11 mouse cellular contexts compared by ENCODE assay signal in the genomic region with DNA sequence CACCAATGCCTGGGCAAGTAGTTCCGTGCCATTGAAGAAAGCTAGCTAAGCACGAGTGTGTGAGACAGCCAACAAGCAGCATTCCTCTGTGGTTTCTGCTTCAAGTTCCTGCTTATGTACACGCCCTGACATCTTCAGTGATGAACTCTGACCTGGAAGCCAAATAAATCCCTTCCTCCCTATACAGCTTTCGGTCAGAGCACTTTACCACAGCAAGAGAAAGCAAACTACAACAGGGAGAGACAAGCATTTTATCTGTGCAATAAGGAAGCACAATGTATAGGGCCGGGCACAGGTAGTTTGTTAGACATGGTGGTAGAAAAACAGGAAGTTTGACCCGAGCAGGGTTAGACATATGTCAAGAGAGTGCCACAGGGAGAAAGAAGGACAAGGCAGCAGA. TPM values are rescaled to one million over a fixed set of nuclear protein-coding genes. Genes with fewer than 3 reads are reported as not detected.
DNase-seq lines count a peak whose midpoint lies in the region; ATAC-seq and TF ChIP-seq lines count a peak whose summit lies in the region.
"Had no signal": no experiment of that assay in that cellular context is flagged by ENCODE, and none has a peak within 500 bp of the region (broad histone marks: within the 10 kb centered on the region; RNA-seq: fewer than 3 reads in every experiment).

No protein-coding gene starts in this region.

- peaks cover 8% of the 10 kb centered on the region for H3K4me1 ChIP-seq in bone marrow, adult 2 months (ENCODE audit: control insufficient read depth, insufficient read depth, low read length)
- H3K4me1 ChIP-seq in forebrain, embryonic 15.5 days = 0 out of 2 replicates have a peak, but pooled peaks cover 3% of the 10 kb centered on the region
- H3K4me1 ChIP-seq: hindbrain, embryonic 12.5 days had no signal

- peak; percentile 79 for ATAC-seq in megakaryocyte, adult 5-6 weeks (ENCODE audit: poor library complexity, severe bottlenecking)
- ATAC-seq in forebrain, embryonic 15.5 days (replicated peaks) = no peak

- WGBS in bone marrow, adult 2 months = 31% methylated on average over 6 of the region's 6 CpGs
- WGBS in forebrain, embryonic 15.5 days = 89% methylated on average over 6 of the region's 6 CpGs

- DNase-seq in urinary bladder, postnatal 14 days (ENCODE audit: low spot score) = peak; percentile 18
- DNase-seq in urinary bladder, adult 18-20 months (ENCODE audit: low spot score in 2 of 2) = no peak
- no peak for DNase-seq in gastrocnemius, postnatal 10 days
- no peak for DNase-seq in heart, postnatal 4 days
- DNase-seq: kidney, postnatal 10 days had no signal

- no peaks in the 10 kb centered on the region for H3K9me3 ChIP-seq in forebrain, embryonic 15.5 days
- H3K9me3 ChIP-seq: heart, embryonic 10.5 days; hindbrain, embryonic 12.5 days had no signal

- H3K27ac ChIP-seq in bone marrow, adult 2 months (ENCODE audit: control insufficient read depth, insufficient read depth, low read depth, low read length, poor library complexity) = peak overlapping the region; percentile 61; the same call in 1 of the 2 replicates
- H3K27ac ChIP-seq in forebrain, embryonic 15.5 days (replicated peaks) = no peak overlapping the region
- H3K27ac ChIP-seq: heart, embryonic 10.5 days; hindbrain, embryonic 12.5 days had no signal

- H3K4me3 ChIP-seq in bone marrow, adult 2 months (replicated peaks; ENCODE audit: control insufficient read depth, low read depth, low read length) = no peak overlapping the region
- H3K4me3 ChIP-seq in forebrain, embryonic 15.5 days = no peak overlapping the region
- H3K4me3 ChIP-seq: heart, embryonic 10.5 days; hindbrain, embryonic 12.5 days; myocyte had no signal

- TF ChIP-seq CTCF in bone marrow, adult 2 months (IDR thresholded peaks at IDR 0.05; ENCODE audit: control insufficient read depth, insufficient read depth, low read length) = no peak

- no peaks in the 10 kb centered on the region for H3K27me3 ChIP-seq in forebrain, embryonic 15.5 days
- H3K27me3 ChIP-seq: hindbrain, embryonic 12.5 days had no signal

- H3K9ac ChIP-seq in forebrain, embryonic 15.5 days (replicated peaks) = no peak overlapping the region
- H3K9ac ChIP-seq: hindbrain, embryonic 12.5 days had no signal

- no peaks in the 10 kb centered on the region for H3K36me3 ChIP-seq in forebrain, embryonic 15.5 days
- H3K36me3 ChIP-seq: heart, embryonic 10.5 days; hindbrain, embryonic 12.5 days had no signal

- H3K4me2 ChIP-seq in forebrain, embryonic 15.5 days (replicated peaks) = no peak overlapping the region
- H3K4me2 ChIP-seq: hindbrain, embryonic 12.5 days had no signal

- TF ChIP-seq POLR2A in bone marrow, adult 2 months (IDR thresholded peaks at IDR 0.05; ENCODE audit: borderline replicate concordance, control insufficient read depth, low read depth, low read length) = no peak

RNA-seq across cellular contexts. Expression of gene 1110059E24Rik, which starts 6.6 kb away (rescaled TPM):
- 10.3 and 14.1 TPM in 2 replicates for polyA plus RNA-seq in bone marrow, adult 2 months (2011; ENCODE audit: insufficient read depth, insufficient read length, low replicate concordance, missing spikeins)
- total RNA-seq in megakaryocyte, adult 5-6 weeks (2015) = 34.3 and 36.9 TPM in 2 replicates
- total RNA-seq in megakaryocyte, adult 5-6 weeks (2017) = 54.9 and 56.5 TPM in 2 replicates
- total RNA-seq in gastrocnemius, postnatal 10 days (2021) = 10 to 100 TPM; 16.9 to 22.0 TPM
- 10 to 100 TPM; 22.4 to 23.6 TPM for total RNA-seq in heart, postnatal 4 days (2021)
- polyA plus RNA-seq in forebrain, embryonic 15.5 days (2015; fragmentation: Nextera tagmentation; extraction: Ambion mirVana) = 56.8 and 57.7 TPM in 2 replicates

RNA-seq across cellular contexts. Expression of gene Abhd17b, which starts 6.8 kb away (rescaled TPM):
- 3.7 and 9.7 TPM in 2 replicates for polyA plus RNA-seq in bone marrow, adult 2 months (2011; ENCODE audit: insufficient read depth, insufficient read length, low replicate concordance, missing spikeins)
- 42.9 and 47.2 TPM in 2 replicates for total RNA-seq in megakaryocyte, adult 5-6 weeks (2015)
- total RNA-seq in megakaryocyte, adult 5-6 weeks (2017) = 30.3 and 32.8 TPM in 2 replicates
- 10 to 100 TPM; 30.7 to 32.2 TPM for total RNA-seq in gastrocnemius, postnatal 10 days (2021)
- total RNA-seq in heart, postnatal 4 days (2021) = 10 to 100 TPM; 24.3 to 24.6 TPM
- polyA plus RNA-seq in forebrain, embryonic 15.5 days (2015; fragmentation: Nextera tagmentation; extraction: Ambion mirVana) = 36.5 and 44.1 TPM in 2 replicates
